Mouse (Mus musculus) CD8-positive naive resting alpha-beta T cell, adult 2 months (primary cell): ENCODE measurements around the gene Tmem88.

Experiments used
- DNase-seq, 2 experiments: peaks; one replicate each; pipeline ENCODE4 v3.0.0; 2022; ENCODE audit warnings: low read depth in 2 of 2, low spot score in 2 of 2

Gene Tmem88

DNA sequence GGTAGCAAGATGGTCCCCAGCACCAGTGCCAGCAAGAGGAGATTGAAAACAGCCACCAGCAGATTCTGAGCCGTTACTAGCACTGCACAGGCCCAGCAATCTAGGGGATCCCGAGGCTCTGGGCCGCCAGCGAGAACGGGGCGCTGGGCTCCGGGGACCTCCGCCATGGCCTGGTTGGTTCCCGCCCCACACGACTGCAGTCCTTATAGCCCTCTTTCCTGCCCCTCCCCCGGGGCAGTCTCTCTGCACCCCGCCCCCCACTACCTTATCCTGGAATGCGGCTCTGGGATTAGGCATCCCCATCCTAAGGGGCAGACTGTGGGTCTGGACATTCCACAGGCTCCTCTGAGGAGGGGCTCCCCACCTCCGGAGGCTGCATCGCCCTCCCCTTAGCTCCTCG, at the start of gene Tmem88:
Tmem88 (minus strand) TSS at position 176 of the 400 bp plus-strand sequence.
- no peak for DNase-seq

DNA sequence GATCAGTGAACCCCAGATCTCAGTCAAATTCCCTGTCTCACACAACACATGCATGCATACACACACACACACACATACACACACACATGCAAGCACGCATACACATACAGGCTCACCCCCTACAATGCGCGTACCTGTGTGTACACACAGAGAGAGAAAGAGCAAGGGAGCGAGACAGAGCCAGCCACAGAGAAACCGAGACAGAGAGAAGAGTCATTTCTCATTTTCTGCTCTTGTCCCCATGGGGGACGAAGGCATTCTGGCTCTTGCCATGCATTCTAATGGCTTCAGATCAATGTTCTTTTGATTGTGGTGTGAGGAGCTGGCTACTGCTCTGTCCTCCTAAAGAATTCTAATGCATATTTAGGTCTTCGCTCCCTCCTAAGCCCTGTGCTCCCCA, 49.3 kb upstream of the Tmem88 start:
- DNase-seq: no peak

DNA sequence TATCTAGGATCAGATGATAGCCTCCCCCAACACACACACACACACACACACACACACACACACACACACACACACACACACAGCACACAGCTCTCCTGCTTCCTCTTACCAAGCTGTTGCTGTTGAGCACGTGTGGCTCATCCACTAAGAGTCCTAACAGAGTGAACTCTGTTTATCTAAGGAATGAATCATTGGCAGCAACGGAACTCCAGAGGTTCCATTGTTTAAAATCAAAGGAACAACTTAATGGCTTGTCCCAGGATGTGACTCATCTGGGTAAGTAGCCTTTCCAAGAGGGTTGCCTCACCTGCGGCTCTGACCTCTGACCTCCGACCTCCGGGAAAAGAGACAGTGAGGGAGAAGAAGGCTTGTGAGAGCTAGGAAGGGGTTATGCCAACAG, 45.3 kb upstream of the Tmem88 start:
- DNase-seq: no peak

DNA sequence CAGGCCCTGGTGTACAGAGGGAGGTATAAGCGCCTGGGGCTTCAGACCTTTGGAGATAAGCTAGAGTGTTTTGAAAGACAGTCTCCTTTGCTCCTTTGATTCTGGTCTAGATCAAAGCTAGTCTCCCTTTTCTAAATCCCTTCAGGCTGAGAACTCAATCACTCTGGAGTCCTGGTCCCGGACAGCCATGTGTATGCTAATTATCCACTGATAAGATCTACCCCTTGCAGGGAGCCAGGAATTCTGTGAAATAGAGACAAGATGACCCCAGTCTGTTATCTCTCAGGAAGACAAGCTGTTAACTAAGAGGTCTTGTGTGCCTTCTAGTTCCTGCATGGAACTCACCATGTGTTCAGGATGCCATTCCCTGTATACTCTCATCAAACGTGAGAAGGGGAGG, 39.3 kb upstream of the Tmem88 start:
- no peak for DNase-seq

- DNase-seq: no peak
These were observed 35.2 kb upstream of the Tmem88 start for GRCm38 (mm10) chr11:69433189-69433588.

DNA sequence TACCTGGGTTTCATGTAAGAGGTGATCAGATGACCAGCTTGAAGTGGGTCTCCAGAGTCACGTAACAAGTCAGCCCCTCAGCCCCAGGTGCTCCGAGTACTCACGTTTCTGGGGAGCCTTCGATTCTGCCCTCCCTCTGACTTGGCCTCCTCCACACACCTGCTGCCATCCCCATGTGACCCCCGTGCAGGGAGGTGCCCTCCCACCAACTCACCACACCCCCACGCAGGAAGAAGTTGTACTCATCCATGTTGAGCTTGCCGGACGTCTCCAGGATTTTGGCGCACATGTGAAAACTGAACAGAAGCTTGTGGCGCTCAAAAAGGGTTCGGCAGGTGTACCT, 34.6 kb upstream of the Tmem88 start:
- DNase-seq: no peak

GRCm38 (mm10) chr11:69431829-69432639, 34.0 kb upstream of the Tmem88 start:
- DNase-seq: peak; percentile 70 to 79

DNA sequence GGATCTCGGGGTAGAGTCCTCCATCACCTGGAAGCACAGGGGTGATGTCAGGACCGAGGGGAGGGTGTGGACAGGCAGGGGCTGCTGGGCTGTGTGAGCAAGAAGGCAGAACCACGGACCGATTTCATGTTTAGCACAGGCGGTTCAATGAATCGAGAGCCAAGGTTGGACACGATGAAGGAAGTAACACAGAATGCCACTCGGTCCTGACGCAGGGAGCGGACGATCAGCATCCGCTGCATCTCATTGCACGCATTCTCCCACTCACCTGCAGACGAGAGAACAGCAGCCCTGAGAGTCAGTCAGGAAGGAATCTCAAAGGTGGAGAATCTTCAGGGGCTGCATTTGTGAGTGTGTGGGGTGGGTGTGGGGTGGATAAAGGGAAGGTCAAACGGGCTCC, 32.6 kb upstream of the Tmem88 start:
- DNase-seq: no peak

DNA sequence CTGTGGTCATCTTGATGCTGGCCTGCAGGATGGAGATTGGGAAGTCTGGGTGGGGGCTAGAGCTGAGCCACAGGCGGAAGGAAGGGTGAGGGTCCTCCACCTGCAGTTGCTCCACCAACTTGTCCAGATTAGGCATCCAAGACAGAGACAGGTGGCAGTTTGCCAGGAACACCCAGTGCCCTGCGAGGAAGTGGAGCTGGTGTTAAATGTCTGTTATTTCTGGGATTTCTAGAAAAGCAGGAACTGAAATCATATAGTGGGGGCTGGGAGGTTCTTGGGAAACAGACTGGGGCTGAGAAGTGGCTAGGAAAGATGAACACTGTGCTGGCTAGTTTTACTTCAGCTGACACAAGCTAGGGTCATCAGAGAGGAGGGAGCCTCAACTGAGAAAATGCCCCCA, 31.3 kb upstream of the Tmem88 start:
- no peak for DNase-seq

DNA sequence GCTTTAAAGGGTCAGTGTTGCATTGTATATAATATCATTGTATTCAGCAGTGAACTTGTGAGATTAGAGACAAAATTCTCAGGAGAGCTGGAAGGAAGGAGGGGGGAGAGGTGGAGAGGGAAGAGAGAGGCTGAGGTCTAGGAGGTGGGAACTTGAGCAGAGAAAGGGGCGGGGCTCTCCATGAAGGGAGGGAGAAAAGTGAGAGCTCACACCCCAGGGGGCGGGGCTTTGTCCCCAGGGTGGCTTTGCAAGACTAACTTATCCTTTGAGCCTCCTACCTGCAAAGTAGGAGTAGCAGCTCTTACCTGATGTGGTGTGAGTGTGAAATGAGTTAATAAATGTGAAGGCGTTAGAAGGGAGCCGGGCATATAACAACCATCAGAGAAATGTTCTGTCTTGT, 30.7 kb upstream of the Tmem88 start:
- DNase-seq: no peak

DNA sequence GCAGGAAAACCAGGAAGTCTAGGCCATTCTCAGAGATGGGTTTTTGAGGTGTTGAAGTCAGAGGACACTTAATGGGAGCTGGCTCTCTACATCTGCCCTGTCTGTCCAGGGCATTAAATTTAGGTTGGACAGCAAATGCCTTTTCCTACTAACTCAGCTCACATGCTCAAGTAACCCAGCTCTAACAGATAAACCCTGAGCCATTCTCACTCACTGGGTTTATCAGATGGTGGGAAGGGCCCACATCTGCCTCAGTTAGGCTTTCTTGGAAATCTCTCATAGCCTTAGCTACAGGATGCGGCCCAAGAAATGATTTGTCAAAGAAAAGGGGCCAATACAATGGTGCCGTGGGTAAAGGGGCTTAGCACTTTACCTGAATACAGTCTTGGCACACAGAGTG, 28.2 kb upstream of the Tmem88 start:
- no peak for DNase-seq

DNA sequence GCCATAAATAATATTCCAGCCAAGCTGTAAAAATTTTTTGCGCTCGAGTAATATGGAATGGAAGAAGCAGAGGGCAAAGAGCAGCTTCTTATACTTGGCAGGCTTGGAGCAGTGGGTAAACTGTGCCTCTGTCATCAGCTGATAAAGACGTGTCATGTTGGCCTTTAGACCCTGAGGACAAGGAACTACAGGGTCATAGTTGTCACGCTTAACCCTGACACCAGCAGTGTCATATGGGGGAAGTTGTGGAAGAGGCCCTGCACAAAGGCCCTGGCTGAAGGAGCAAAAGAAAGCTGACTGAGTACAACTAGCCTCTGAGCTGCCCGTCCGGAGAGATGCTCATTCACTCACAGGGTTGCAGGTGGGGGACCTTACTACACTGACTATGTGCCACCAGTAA, 25.9 kb upstream of the Tmem88 start:
- no peak for DNase-seq

DNA sequence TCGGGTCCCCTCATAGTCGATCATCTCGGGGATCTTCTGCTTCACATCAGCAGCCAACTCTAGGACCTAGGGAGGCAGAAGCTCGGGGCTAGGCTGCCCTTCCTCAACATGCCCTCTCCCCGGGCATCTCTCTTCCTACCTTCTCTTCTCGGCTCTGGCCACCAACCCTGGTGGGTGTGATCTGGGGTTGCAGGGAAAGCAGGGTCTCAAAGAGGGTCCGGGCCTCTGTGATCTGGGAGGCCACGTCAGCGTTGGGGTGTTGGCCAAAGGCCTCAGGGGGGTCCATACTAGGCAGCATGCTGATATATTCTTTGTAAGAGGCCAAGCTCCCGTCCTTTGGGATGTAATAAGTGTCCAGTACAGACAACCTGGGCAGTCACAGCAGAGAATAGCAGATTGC, 24.8 kb upstream of the Tmem88 start:
- no peak for DNase-seq

DNA sequence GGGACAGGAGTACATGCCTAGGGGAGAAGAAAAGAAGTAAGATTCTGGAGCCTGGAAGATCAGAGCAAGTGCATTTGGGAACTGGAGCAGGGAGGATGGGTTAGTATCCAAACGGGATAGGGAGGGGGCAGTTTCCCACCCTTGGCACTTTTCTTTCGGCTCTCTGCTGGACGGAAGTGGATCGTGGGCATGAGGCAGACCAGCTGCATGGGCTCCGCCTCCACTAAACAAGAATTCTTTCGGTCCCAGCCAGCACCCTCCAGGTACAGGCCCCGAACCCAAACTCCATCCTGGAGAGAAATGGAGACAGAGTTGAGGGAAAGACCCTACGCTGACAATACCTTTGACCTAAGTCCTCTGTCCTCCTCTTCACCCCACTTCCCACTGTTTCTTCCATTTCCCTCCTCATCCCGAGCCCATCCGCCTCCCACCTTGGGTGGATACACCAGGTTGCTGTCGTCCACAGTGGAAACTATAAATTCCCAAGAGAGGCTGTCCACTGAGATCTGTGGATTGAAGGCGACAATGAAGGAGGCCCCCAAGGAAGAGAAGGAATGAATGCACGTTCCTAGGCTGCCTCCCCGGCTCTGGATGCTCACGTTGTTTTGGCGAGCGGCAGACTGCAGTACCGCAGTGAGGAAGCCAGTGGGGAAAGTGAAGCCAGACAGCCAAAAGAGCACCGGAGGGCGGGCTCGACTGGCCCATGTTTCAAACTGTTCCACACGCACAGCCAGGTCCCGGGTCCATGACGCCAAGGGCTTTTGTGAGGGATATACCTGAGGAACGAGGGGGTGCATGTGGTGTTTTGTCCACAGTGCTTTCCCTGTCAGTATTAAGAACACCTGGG, 23.3 kb upstream of the Tmem88 start:
- no peak for DNase-seq

DNA sequence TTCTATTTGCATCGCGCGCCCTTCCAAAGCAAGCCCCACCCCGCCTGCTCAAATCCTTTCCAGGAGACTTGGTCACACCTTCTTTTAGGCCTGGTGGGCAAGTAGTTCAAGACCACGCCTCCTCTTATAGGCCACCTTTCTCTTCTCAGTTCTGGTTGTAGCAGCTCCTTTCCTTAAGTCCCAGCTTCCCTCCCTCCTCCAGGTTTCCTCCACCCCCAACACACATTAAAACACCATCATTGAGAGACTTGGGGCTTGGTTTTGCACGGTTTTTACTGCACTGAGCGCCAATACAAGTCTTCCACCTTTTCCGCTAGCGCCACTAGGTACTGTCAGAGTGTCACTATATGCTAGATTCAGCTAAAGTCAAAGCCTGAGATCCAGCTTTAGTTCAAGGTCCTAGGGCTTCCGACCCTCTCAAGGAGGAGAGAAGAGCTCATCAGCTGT, 22.5 kb upstream of the Tmem88 start:
- no peak for DNase-seq

- DNase-seq: no peak
These were observed 21.9 kb upstream of the Tmem88 start for GRCm38 (mm10) chr11:69419813-69420553.

DNA sequence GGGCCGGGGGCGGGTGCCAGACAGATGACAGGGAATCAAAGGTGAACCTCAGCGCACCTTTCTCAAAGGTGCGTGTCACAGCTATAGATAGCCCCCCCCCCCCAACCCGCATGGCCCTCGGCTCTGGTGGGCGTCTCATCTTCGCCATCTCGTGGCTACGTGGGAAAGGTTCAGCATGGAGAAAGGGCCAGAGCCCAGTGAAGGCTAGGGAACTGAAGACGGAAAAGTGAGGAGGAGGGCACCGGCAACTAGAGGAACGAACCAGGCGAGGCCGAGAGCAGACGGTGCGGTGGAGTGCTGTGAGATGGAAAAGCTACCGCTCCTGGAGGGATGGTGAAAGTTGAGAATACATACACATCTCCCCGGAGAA, 21.4 kb upstream of the Tmem88 start:
- no peak for DNase-seq

DNA sequence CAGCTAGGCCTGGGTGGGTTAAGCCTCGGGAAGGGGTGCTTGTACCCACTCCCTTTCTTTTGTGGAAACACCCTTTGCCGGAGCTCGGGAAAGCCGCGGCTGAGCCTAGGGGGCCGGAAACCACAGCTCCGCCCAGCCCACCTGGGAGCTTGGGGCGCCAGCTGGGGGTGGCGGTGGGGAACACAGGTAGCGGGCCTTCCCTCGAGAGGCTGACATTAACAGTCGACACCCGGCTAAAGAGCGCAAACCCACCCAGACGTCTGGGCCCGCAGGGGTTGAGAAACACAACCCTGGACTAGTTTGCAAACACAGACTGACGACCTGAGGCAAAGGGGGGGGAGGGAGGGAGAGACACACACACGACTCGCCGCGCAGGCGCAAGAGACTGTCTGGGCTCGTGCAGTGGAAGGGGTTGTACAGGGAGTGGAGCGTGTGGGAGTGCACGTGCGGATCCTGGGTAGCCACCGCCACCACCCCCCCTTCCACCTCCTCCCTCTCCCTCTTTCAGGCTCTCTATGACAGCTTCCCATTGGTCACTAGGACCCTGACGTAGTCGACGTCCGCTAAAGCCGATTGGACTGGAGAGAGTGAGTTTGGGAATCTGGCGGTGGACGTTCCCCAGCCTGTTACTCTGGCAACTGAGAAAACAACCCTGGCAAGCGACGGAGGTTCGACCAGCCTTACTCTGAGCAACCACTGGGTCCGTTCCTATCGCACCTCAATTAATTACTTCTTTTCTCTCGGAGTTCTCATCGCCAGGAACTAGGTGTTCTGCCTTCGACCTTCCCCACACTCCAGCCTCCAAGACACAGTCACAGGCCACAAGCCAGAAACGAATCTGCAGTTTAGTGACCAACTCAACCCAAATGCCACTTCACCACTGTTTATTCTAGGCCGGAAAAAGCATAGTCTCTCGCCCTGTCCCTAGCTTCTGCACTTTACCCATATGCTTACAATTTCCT, 20.7 kb upstream of the Tmem88 start:
- DNase-seq: peak; percentile 56 to 61

GRCm38 (mm10) chr11:69417449-69418384, 19.7 kb upstream of the Tmem88 start:
- no peak for DNase-seq
